Mouse (Mus musculus): ENCODE data around the gene Abcd2. TPM values are rescaled to one million over a fixed set of nuclear protein-coding genes. Genes with fewer than 3 reads are reported as not detected.

The Abcd2 gene
- total RNA-seq, 4 experiments from 2014 or later, result 16.7 to 20.6 (median 19.1) TPM

GRCm38 (mm10) chr15:91163454-91163853, 28.1 kb downstream of the Abcd2 start:
- DNase-seq (ENCODE audit: low spot score in 2 of 2), result no peak

GRCm38 (mm10) chr15:91161153-91161552, 30.4 kb downstream of the Abcd2 start:
- no peak for DNase-seq (ENCODE audit: low spot score in 2 of 2)

GRCm38 (mm10) chr15:91153311-91153710, 38.3 kb downstream of the Abcd2 start:
- DNase-seq (ENCODE audit: low spot score in 2 of 2), result peak in 1 of 2 experiments; percentile 27

- DNase-seq (ENCODE audit: low spot score in 2 of 2), result no peak
Measured at GRCm38 (mm10) chr15:91152592-91152991, 39.0 kb downstream of the Abcd2 start.

- DNase-seq (ENCODE audit: low spot score in 2 of 2), result no peak
Measured at GRCm38 (mm10) chr15:91124584-91124983, 67.0 kb downstream of the Abcd2 start.

GRCm38 (mm10) chr15:91112555-91113209, 78.9 kb downstream of the Abcd2 start:
- DNase-seq (ENCODE audit: low spot score in 2 of 2), result no peak

- no peak for DNase-seq (ENCODE audit: low spot score in 2 of 2)
Measured at GRCm38 (mm10) chr15:91108102-91108659, 83.4 kb downstream of the Abcd2 start.

GRCm38 (mm10) chr15:91104934-91105333, 86.7 kb downstream of the Abcd2 start:
- DNase-seq (ENCODE audit: low spot score in 2 of 2), result no peak

GRCm38 (mm10) chr15:91104276-91104675, 87.3 kb downstream of the Abcd2 start:
- no peak for DNase-seq (ENCODE audit: low spot score in 2 of 2)

- DNase-seq (ENCODE audit: low spot score in 2 of 2), result no peak
Measured at GRCm38 (mm10) chr15:91103814-91104213, 87.8 kb downstream of the Abcd2 start.

- DNase-seq (ENCODE audit: low spot score in 2 of 2), result no peak
Measured at GRCm38 (mm10) chr15:91103305-91103704, 88.3 kb downstream of the Abcd2 start.

- peak; percentile 10 to 28 for DNase-seq (ENCODE audit: low spot score in 2 of 2)
Measured at GRCm38 (mm10) chr15:91096606-91097005, 95.0 kb downstream of the Abcd2 start.

Other genes with a start within 250 kb of the Abcd2 start
- 10 to 100 TPM; 17.6 to 26.0 (median 20.8) TPM for gene Kif21a, start 141.9 kb downstream of the Abcd2 start, total RNA-seq (2022)
- gene CN725425, start 7.7 kb upstream of the Abcd2 start, total RNA-seq (2022), result under 1 TPM in 1 of 4 experiments, not detected in 3; 0.17 TPM